Mouse (Mus musculus) forebrain, embryonic 14.5 days (tissue): ENCODE results near the gene Prrx1. TPM values are rescaled to one million over a fixed set of nuclear protein-coding genes. Genes with fewer than 3 reads are reported as not detected.

Source experiments
- ATAC-seq: fragments of 200-750 bp; cut with Nextera tagmentation; 2 replicates; pipeline ENCODE4 v1.8.0; 2017; ENCODE audit warnings: mild to moderate bottlenecking, moderate library complexity
- DNase-seq: peaks from one replicate; pipeline ENCODE4 v3.0.0-alpha.2; 2015; ENCODE audit warnings: low spot score
- H3K27ac ChIP-seq: fragments of 300-500 bp; sonication (generic); 2 replicates; pipeline ENCODE4 v1.5.1; 2014; ENCODE audit warnings: low read depth, mild to moderate bottlenecking, control low read depth, low read length, moderate library complexity
- H3K27me3 ChIP-seq: fragments of 300-500 bp; sonication (generic); replicated peaks from 2 replicates; pipeline ENCODE4 v1.6.1; 2014; ENCODE audit warnings: low read length, control low read depth, mixed read lengths; ENCODE audit not compliant: control insufficient read depth, insufficient read depth
- H3K36me3 ChIP-seq: fragments of 300-500 bp; sonication (generic); 2 replicates; pipeline ENCODE4 v1.6.1; 2014; ENCODE audit warnings: low read length, control low read depth; ENCODE audit not compliant: control insufficient read depth, insufficient read depth
- H3K4me1 ChIP-seq: fragments of 300-500 bp; sonication (generic); 2 replicates; pipeline ENCODE4 v1.6.1; 2014; ENCODE audit warnings: antibody characterized with exemption, low read length, control low read depth; ENCODE audit not compliant: control insufficient read depth, insufficient read depth
- H3K4me2 ChIP-seq: fragments of 300-500 bp; sonication (generic); 2 replicates; pipeline ENCODE4 v1.6.1; 2014; ENCODE audit warnings: mild to moderate bottlenecking, control low read depth, low read length
- H3K4me3 ChIP-seq: fragments of 300-500 bp; sonication (generic); 2 replicates; pipeline ENCODE4 v1.5.1; 2014; ENCODE audit warnings: low read depth, low read length, control low read depth
- H3K9ac ChIP-seq: fragments of 300-500 bp; sonication (generic); 2 replicates; pipeline ENCODE4 v1.6.1; 2014; ENCODE audit warnings: mild to moderate bottlenecking, low read length, control low read depth, moderate library complexity
- H3K9me3 ChIP-seq: fragments of 300-500 bp; sonication (generic); replicated peaks from 2 replicates; pipeline ENCODE4 v1.6.1; 2016; ENCODE audit warnings: low read length, control low read depth, mixed read lengths; ENCODE audit not compliant: control insufficient read depth
- WGBS: fragments of 180-500 bp; shearing (Covaris S2); extraction: QIAGEN DNeasy Blood & Tissue Kit; methylation state at CpG from one replicate; pipeline ENCODE4 v1.1.7; 2014; 5-methylcytosine and 5-hydroxymethylcytosine counted together
- polyA plus RNA-seq: library from polyadenylated mRNA; unstranded; fragments of >200 nt; fragmentation: Nextera tagmentation; extraction: Ambion mirVana; gene quantifications from 2 replicates; pipeline ENCODE4 v1.2.1, GENCODE M21; 2014

The Prrx1 gene
- 4.7 and 5.1 TPM in 2 replicates for polyA plus RNA-seq

GRCm38 (mm10) chr1:163313101-163313773 lies at the start of gene Prrx1:
Gene Prrx1, minus strand, starts transcription at chr1:163313710.
- H3K4me1 ChIP-seq: peaks cover 23% of the 10 kb centered on the region
- 0 out of 2 replicates have a peak, but pooled peaks cover 31% of the 10 kb centered on the region for H3K27me3 ChIP-seq

GRCm38 (mm10) chr1:163362202-163362601 lies 48.7 kb upstream of the Prrx1 start:
- 71% methylated on average over 8 of the region's 8 CpGs for WGBS
- H3K27me3 ChIP-seq: no peaks in the 10 kb centered on the region
- no peaks in the 10 kb centered on the region for H3K4me1 ChIP-seq
- no peaks in the 10 kb centered on the region for H3K9me3 ChIP-seq
- no peak overlapping the region for H3K27ac ChIP-seq
- DNase-seq: no peak
- no peaks in the 10 kb centered on the region for H3K36me3 ChIP-seq
- no peak overlapping the region for H3K4me3 ChIP-seq
- no peak for ATAC-seq
- H3K9ac ChIP-seq: no peak overlapping the region
- H3K4me2 ChIP-seq: no peak overlapping the region

More at GRCm38 (mm10) chr1:163313101-163313773, at the start of gene Prrx1:
- Histone ChIP-seq H3K36me3 (no peaks in the 10 kb centered on the region), H3K9ac (peak within 1 kb of the TSS; percentile 76), H3K4me3 (peak within 1 kb of the TSS; percentile 55), H3K9me3 (no peaks in the 10 kb centered on the region), H3K4me2 (peak within 1 kb of the TSS; percentile 95), H3K27ac (peak within 1 kb of the TSS; percentile 41; the same call in 1 of the 2 replicates)
- under 1% methylated on average over 17 of the region's 17 CpGs for WGBS
- DNase-seq: peak; percentile 88
- peak; percentile 74 for ATAC-seq

- Histone ChIP-seq H3K4me1 (no peaks in the 10 kb centered on the region), H3K4me3 (no peak overlapping the region), H3K27me3 (no peaks in the 10 kb centered on the region), H3K27ac (no peak overlapping the region), H3K4me2 (no peak overlapping the region), H3K36me3 (no peaks in the 10 kb centered on the region), H3K9ac (no peak overlapping the region), H3K9me3 (no peaks in the 10 kb centered on the region)
- ATAC-seq: no peak
- WGBS: 85% methylated on average over 5 of the region's 5 CpGs
- DNase-seq: no peak
These were observed 47.9 kb upstream of the Prrx1 start for GRCm38 (mm10) chr1:163361376-163361775.

GRCm38 (mm10) chr1:163360796-163361195 lies 47.3 kb upstream of the Prrx1 start:
- Histone ChIP-seq H3K36me3 (no peaks in the 10 kb centered on the region), H3K27me3 (no peaks in the 10 kb centered on the region), H3K4me1 (no peaks in the 10 kb centered on the region), H3K9ac (no peak overlapping the region), H3K27ac (no peak overlapping the region), H3K9me3 (no peaks in the 10 kb centered on the region), H3K4me3 (no peak overlapping the region), H3K4me2 (no peak overlapping the region)
- DNase-seq: no peak
- WGBS: 65% methylated on average over 6 of the region's 6 CpGs
- ATAC-seq: no peak

- no peaks in the 10 kb centered on the region for H3K36me3 ChIP-seq
- no peak overlapping the region for H3K9ac ChIP-seq
- H3K4me1 ChIP-seq: no peaks in the 10 kb centered on the region
- H3K27ac ChIP-seq: no peak overlapping the region
- 94% methylated on average over 3 of the region's 3 CpGs for WGBS
- no peak for ATAC-seq
- no peaks in the 10 kb centered on the region for H3K9me3 ChIP-seq
- no peak for DNase-seq
- no peaks in the 10 kb centered on the region for H3K27me3 ChIP-seq
- no peak overlapping the region for H3K4me3 ChIP-seq
- no peak overlapping the region for H3K4me2 ChIP-seq
These were observed 46.0 kb upstream of the Prrx1 start for GRCm38 (mm10) chr1:163359521-163359920.

- no peaks in the 10 kb centered on the region for H3K36me3 ChIP-seq
- H3K27ac ChIP-seq: no peak overlapping the region
- H3K9ac ChIP-seq: no peak overlapping the region
- H3K4me2 ChIP-seq: no peak overlapping the region
- no peaks in the 10 kb centered on the region for H3K4me1 ChIP-seq
- no peak for DNase-seq
- no peak overlapping the region for H3K4me3 ChIP-seq
- no peaks in the 10 kb centered on the region for H3K27me3 ChIP-seq
- 75% methylated on average over 7 of the region's 7 CpGs for WGBS
- no peak for ATAC-seq
- no peaks in the 10 kb centered on the region for H3K9me3 ChIP-seq
These were observed 44.7 kb upstream of the Prrx1 start for GRCm38 (mm10) chr1:163358165-163358564.

GRCm38 (mm10) chr1:163357733-163358132 lies 44.2 kb upstream of the Prrx1 start:
- Histone ChIP-seq H3K4me3 (no peak overlapping the region), H3K4me2 (no peak overlapping the region), H3K9me3 (no peaks in the 10 kb centered on the region), H3K9ac (no peak overlapping the region), H3K27ac (no peak overlapping the region), H3K4me1 (no peaks in the 10 kb centered on the region), H3K36me3 (no peaks in the 10 kb centered on the region), H3K27me3 (no peaks in the 10 kb centered on the region)
- DNase-seq (no peak), ATAC-seq (no peak)
- WGBS: 44% methylated on average over 6 of the region's 6 CpGs

GRCm38 (mm10) chr1:163356167-163356566 lies 42.7 kb upstream of the Prrx1 start:
- Histone ChIP-seq H3K4me3 (no peak overlapping the region), H3K4me2 (no peak overlapping the region), H3K4me1 (no peaks in the 10 kb centered on the region), H3K36me3 (no peaks in the 10 kb centered on the region), H3K9ac (no peak overlapping the region), H3K9me3 (no peaks in the 10 kb centered on the region), H3K27me3 (no peaks in the 10 kb centered on the region), H3K27ac (no peak overlapping the region)
- WGBS: 57% methylated on average over 4 of the region's 4 CpGs
- DNase-seq (no peak), ATAC-seq (no peak)

- no peak overlapping the region for H3K9ac ChIP-seq
- H3K4me1 ChIP-seq: no peaks in the 10 kb centered on the region
- H3K4me3 ChIP-seq: no peak overlapping the region
- no peaks in the 10 kb centered on the region for H3K9me3 ChIP-seq
- H3K4me2 ChIP-seq: no peak overlapping the region
- ATAC-seq (no peak), DNase-seq (no peak)
- WGBS: 40% methylated on average over 3 of the region's 3 CpGs
- no peaks in the 10 kb centered on the region for H3K36me3 ChIP-seq
- H3K27me3 ChIP-seq: no peaks in the 10 kb centered on the region
- no peak overlapping the region for H3K27ac ChIP-seq
These were observed 42.2 kb upstream of the Prrx1 start for GRCm38 (mm10) chr1:163355626-163356156.
